In the genomic region with DNA sequence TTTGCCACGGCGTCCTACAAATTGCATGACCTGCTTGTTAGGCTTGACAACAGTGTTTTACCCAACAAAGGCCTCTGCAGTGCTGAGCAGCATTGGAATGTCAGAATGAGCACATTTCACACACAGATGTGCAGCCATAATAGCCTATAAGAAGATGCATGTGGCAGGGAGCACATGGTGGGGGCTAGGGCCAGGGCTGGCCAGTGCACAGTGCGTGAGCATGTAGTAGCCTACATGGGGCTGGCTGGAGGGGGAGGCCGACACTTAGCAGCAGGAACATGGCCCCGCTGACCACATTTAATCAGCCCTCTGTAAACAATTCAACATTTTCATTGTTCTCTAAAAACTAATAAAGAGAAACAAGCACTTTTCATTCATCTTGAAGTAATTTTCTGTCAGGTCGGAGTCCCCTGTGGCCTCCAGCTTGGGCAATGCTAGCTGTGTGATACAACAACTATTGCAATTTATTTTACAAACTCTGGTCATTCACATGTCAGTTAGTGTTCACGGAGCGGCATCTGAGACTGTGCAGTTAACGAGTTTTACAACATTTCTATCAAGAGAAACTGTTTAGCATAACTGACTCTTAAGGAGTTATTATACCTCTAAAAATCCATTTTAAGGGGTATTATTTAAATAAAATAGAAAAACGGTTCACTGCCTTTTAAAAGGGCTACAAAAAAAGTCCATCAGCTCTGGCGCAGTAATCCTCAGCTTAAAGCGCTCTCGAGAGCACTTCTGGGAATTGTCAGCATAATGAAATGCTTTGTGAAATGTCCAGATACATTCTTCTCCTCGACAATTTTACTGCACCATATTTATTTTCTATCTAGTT, we compare ENCODE assay signal across 12 mouse cellular contexts.
DNase-seq lines count a peak whose midpoint lies in the region; ATAC-seq and TF ChIP-seq lines count a peak whose summit lies in the region.
"Had no signal": no experiment of that assay in that cellular context is flagged by ENCODE, and none has a peak within 500 bp of the region (broad histone marks: within the 10 kb centered on the region; RNA-seq: fewer than 3 reads in every experiment).

No protein-coding gene starts in this region.

- no peak for TF ChIP-seq CTCF in stomach, postnatal 0 days (IDR thresholded peaks at IDR 0.05; ENCODE audit: low read depth)

- intact Hi-C loops in gastrocnemius, postnatal 36 days (cut with DNase I), result no loop called here

- H3K4me3 ChIP-seq in stomach, embryonic 15.5 days (replicated peaks), result no peak overlapping the region
- H3K4me3 ChIP-seq in stomach, postnatal 0 days (ENCODE audit: low read depth, low read length), result no peak overlapping the region
- H3K4me3 ChIP-seq in midbrain, embryonic 10.5 days, result peak overlapping the region; percentile 18; the same call in 1 of the 2 replicates
- no peak overlapping the region for H3K4me3 ChIP-seq in stomach, embryonic 16.5 days (replicated peaks; ENCODE audit: low read length)
- H3K4me3 ChIP-seq: heart, embryonic 15.5 days; myocyte had no signal

- DNase-seq in stomach, postnatal 0 days (ENCODE audit: low spot score), result no peak
- DNase-seq in forelimb bud, embryonic 11.5 days (ENCODE audit: low read depth, low spot score), result peak; percentile 52
- peak; percentile 76 for DNase-seq in midbrain, embryonic 10.5 days (ENCODE audit: low spot score)
- DNase-seq in cerebellum, postnatal 4 days (ENCODE audit: low spot score in 2 of 2), result no peak
- DNase-seq in gastrocnemius, postnatal 36 days, result no peak
- no peak for DNase-seq in cerebellum, adult 11 months
- DNase-seq: liver, postnatal 0 days; right cerebral cortex, postnatal 4 days had no signal

- ATAC-seq in stomach, embryonic 15.5 days (ENCODE audit: insufficient read depth, low FRiP score, low read depth), result peak; percentile 39; the same call in 1 of the 2 replicates
- ATAC-seq in stomach, postnatal 0 days (ENCODE audit: low FRiP score, low TSS enrichment), result no peak
- ATAC-seq in stomach, embryonic 16.5 days (ENCODE audit: insufficient read depth, low FRiP score), result peak; percentile 60
- ATAC-seq: liver, postnatal 0 days had no signal

- H3K4me1 ChIP-seq in stomach, embryonic 15.5 days, result no peaks in the 10 kb centered on the region
- H3K4me1 ChIP-seq in stomach, postnatal 0 days (replicated peaks; ENCODE audit: control insufficient read depth, insufficient read depth), result no peaks in the 10 kb centered on the region
- peaks cover 40% of the 10 kb centered on the region for H3K4me1 ChIP-seq in midbrain, embryonic 10.5 days
- H3K4me1 ChIP-seq in stomach, embryonic 16.5 days (ENCODE audit: control insufficient read depth, insufficient read depth, low read length), result peaks cover 12% of the 10 kb centered on the region
- H3K4me1 ChIP-seq: heart, embryonic 15.5 days had no signal

- no peak overlapping the region for H3K27ac ChIP-seq in stomach, embryonic 15.5 days
- H3K27ac ChIP-seq in stomach, postnatal 0 days (replicated peaks), result no peak overlapping the region
- peak overlapping the region; percentile 82 for H3K27ac ChIP-seq in midbrain, embryonic 10.5 days (replicated peaks)
- H3K27ac ChIP-seq in stomach, embryonic 16.5 days (ENCODE audit: low read length), result no peak overlapping the region
- H3K27ac ChIP-seq: heart, embryonic 15.5 days had no signal

- H3K36me3 ChIP-seq in stomach, embryonic 15.5 days, result no peaks in the 10 kb centered on the region
- no peaks in the 10 kb centered on the region for H3K36me3 ChIP-seq in stomach, postnatal 0 days (ENCODE audit: control insufficient read depth, insufficient read depth, low read length)
- H3K36me3 ChIP-seq in midbrain, embryonic 10.5 days, result no peaks in the 10 kb centered on the region
- H3K36me3 ChIP-seq in stomach, embryonic 16.5 days (ENCODE audit: control insufficient read depth, insufficient read depth, low read length), result no peaks in the 10 kb centered on the region
- H3K36me3 ChIP-seq: heart, embryonic 15.5 days had no signal

- no peaks in the 10 kb centered on the region for H3K27me3 ChIP-seq in stomach, embryonic 15.5 days (replicated peaks)
- H3K27me3 ChIP-seq in stomach, postnatal 0 days (ENCODE audit: control insufficient read depth, insufficient read depth, low read length), result no peaks in the 10 kb centered on the region
- H3K27me3 ChIP-seq in midbrain, embryonic 10.5 days (ENCODE audit: low read depth, poor library complexity, severe bottlenecking), result peaks cover 12% of the 10 kb centered on the region
- no peaks in the 10 kb centered on the region for H3K27me3 ChIP-seq in stomach, embryonic 16.5 days (ENCODE audit: control insufficient read depth, insufficient read depth, low read length)
- H3K27me3 ChIP-seq: heart, embryonic 15.5 days had no signal

- no peak overlapping the region for H3K9ac ChIP-seq in stomach, embryonic 15.5 days
- H3K9ac ChIP-seq in stomach, postnatal 0 days (ENCODE audit: low read length), result no peak overlapping the region
- H3K9ac ChIP-seq in stomach, embryonic 16.5 days (ENCODE audit: low read length), result no peak overlapping the region
- H3K9ac ChIP-seq: heart, embryonic 15.5 days; liver, postnatal 0 days had no signal

- H3K4me2 ChIP-seq in stomach, embryonic 15.5 days, result no peak overlapping the region
- H3K4me2 ChIP-seq in stomach, postnatal 0 days (replicated peaks; ENCODE audit: low read depth), result no peak overlapping the region
- no peak overlapping the region for H3K4me2 ChIP-seq in stomach, embryonic 16.5 days (ENCODE audit: low read depth, low read length)
- H3K4me2 ChIP-seq: heart, embryonic 15.5 days had no signal

- 41% methylated on average over 14 of the region's 14 CpGs for WGBS in stomach, embryonic 15.5 days
- WGBS in stomach, postnatal 0 days, result 47% methylated on average over 14 of the region's 14 CpGs
- 23% methylated on average over 14 of the region's 14 CpGs for WGBS in midbrain, embryonic 10.5 days
- WGBS in stomach, embryonic 16.5 days, result 47% methylated on average over 14 of the region's 14 CpGs

- H3K9me3 ChIP-seq in stomach, embryonic 15.5 days, result no peaks in the 10 kb centered on the region
- no peaks in the 10 kb centered on the region for H3K9me3 ChIP-seq in stomach, postnatal 0 days (ENCODE audit: control insufficient read depth, low read length)
- no peaks in the 10 kb centered on the region for H3K9me3 ChIP-seq in midbrain, embryonic 10.5 days (replicated peaks)
- no peaks in the 10 kb centered on the region for H3K9me3 ChIP-seq in stomach, embryonic 16.5 days (replicated peaks; ENCODE audit: control insufficient read depth, low read length)
- H3K9me3 ChIP-seq: heart, embryonic 15.5 days had no signal

- TF ChIP-seq EP300 in stomach, postnatal 0 days (optimal IDR thresholded peaks at IDR 0.05), result no peak

Comparison
In these comparisons a context has a peak if more than half of its experiments do, and no peak if none do; other contexts are left out.
1. DNase-seq: peak in forelimb bud, embryonic 11.5 days (single experiment) and midbrain, embryonic 10.5 days (single experiment); none in stomach, postnatal 0 days (single experiment), cerebellum, postnatal 4 days (0 of 2), gastrocnemius, postnatal 36 days (0 of 2) and cerebellum, adult 11 months (single experiment).